Mouse (Mus musculus) myocyte (in vitro differentiated cells): ENCODE results near the gene Zfp386.

Source experiments
- E2F4 ChIP-seq: IDR thresholded peaks from one replicate; pipeline ENCODE4 v1.6.1; 2011; ENCODE audit warnings: mild to moderate bottlenecking, control low read depth, moderate library complexity; ENCODE audit not compliant: insufficient read depth
- POLR2A ChIP-seq: IDR thresholded peaks from one replicate; pipeline ENCODE4 v1.6.1; 2011; ENCODE audit warnings: low read depth, mild to moderate bottlenecking, control low read depth, moderate library complexity; ENCODE audit not compliant: insufficient read length

DNA sequence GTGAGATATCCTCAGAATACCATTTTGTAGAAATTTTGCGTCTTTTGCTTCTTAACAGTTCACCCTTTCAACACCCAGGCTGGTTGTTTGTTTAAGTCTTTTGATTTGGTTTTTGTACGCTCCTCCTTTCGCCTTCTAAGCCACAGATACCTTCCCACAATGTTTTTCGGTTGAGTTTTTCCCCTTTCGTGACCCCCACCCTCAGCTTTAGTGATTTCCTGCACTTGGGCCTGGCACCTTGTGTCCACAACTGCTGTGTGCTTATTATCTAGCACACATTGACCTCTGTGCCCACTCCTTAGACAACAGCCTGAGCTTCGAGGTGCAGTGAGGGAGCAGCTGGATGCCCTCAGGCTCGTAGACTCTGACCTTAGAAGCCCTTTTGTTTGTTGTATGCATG, 1.2 kb downstream of the Zfp386 start:
- TF ChIP-seq E2F4 (no peak), POLR2A (no peak)
